Mouse (Mus musculus) frontal cortex, adult 2 months (tissue): ENCODE measurements around the gene Nck1. TPM values are rescaled to one million over a fixed set of nuclear protein-coding genes. Genes with fewer than 3 reads are reported as not detected.

Experiments
- DNase-seq, 2 experiments: peaks; one replicate each; pipeline ENCODE4 v3.0.0; 2022; ENCODE audit warnings: low spot score in 1 of 2; ENCODE audit errors: extremely low spot score in 1 of 2
- polyA plus RNA-seq: library from polyadenylated mRNA; depleted of rRNA; stranded (reverse); fragments of >200 nt; gene quantifications from 2 replicates; pipeline ENCODE4 v1.2.3, GENCODE M21; 2012

The Nck1 gene
- polyA plus RNA-seq, 1 experiment, result 31.8 TPM

- peak in 1 of 2 experiments; percentile 22 for DNase-seq
These were observed 10.2 kb downstream of the Nck1 start for GRCm38 (mm10) chr9:100535618-100536262.

- no peak for DNase-seq
These were observed 11.2 kb downstream of the Nck1 start for GRCm38 (mm10) chr9:100534686-100535085.

DNA sequence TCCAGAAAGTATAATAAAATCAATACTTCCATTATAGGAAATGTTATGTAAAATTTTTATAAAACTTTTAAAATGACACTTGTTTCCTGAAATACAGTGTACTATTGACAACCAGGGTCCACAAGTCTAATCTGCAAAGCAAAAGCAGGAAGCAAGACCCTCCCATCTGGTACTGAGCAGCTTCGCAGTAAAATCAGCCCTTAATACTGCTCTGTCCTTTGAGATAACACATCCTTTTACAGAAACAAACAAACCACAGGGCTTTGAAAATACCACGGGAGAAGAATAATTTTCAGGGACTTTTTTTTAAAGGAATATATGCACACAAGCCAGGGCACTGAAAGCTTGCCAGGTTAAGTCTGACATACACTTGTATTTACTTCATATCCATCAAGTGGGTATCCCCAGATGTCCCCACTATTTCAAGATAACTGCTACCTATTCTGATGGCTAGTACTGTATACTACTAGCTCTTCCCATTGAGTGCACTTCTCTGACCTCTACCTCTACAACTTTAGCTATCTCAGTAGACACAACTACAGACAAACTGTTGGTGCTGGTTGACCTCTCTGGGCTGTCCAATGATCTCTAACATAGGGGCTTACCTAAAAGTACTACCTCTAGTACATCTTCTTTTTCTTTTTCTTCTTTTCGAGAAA lies 13.0 kb downstream of the Nck1 start:
- no peak for DNase-seq

DNA sequence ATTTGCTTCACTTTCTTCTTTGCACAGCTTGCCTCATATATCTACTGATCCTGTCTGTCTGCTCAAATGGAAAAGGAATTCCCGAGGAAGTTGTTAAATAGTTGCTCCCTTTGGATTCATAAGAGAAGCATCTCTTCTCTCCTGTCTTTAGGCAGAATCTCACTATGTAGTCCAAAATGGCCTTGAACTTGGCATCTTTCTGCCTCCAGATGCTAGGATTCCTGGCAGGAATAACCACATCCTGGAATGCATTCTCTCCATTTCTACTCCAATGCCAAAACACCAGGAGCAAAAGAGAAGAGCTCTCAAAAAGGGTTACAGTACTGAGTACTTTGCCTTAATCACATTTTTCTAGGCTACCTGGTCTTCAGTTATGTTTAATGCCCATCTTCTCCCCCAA lies 14.6 kb downstream of the Nck1 start:
- DNase-seq, result no peak

DNA sequence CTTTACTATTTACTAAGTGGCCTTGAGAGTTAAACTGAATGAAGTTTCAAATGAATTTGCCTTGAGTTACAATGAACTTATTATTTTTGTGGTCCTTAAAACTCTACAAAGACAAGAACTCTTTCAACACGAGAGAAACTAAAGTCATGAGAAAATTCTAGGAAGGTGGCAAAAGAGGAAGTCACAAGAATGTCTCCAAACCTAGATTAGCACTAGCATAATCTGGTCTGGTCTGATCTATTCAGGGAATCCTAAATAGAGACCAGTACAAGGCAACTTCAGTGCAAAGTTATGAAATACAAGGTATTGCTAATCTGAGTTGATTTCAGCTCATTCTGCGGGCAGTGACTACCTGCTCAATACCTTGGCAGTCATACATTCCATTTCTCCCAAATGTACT lies 20.7 kb downstream of the Nck1 start:
- DNase-seq, result no peak

DNA sequence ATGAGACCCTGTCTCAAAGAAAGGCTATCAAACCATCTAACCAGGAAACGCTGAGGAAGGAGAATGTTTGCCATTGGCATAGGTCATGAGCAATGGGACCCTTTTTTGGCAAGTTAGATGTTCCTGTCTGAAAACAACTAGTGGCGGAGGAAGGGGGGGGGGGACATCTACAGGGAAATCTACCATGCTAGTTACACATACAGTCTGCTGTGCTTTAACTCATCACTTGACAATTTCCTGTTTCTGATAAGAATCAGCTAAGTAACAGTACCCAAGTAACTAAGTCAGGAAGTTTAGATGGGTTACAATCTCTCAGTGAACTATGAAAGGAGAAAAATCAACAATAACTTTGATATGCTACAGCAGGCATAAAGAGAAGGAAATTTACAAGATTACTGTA lies 23.9 kb downstream of the Nck1 start:
- DNase-seq, result no peak

DNA sequence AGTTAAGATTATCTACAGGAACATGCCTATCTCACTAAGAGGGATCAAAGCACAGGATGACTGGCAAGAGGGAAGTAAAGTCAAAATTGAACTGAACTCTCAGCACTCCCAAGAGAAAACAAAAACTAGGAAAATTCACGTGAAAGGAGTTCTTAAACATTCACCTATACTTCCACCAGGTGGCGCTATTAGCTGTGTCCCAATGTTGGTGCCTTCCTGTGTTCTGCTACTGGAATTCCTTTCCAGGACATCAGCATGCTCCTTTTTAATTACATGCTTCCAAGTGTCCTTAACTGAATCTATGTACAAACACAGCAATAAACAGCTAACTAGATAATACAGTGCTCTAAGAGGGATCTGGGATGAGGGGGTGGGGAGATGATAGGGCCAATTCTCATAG lies 25.3 kb downstream of the Nck1 start:
- peak; percentile 14 to 79 for DNase-seq

- peak in 1 of 2 experiments; percentile 12 for DNase-seq
These were observed 25.9 kb downstream of the Nck1 start for GRCm38 (mm10) chr9:100520012-100520411.

DNA sequence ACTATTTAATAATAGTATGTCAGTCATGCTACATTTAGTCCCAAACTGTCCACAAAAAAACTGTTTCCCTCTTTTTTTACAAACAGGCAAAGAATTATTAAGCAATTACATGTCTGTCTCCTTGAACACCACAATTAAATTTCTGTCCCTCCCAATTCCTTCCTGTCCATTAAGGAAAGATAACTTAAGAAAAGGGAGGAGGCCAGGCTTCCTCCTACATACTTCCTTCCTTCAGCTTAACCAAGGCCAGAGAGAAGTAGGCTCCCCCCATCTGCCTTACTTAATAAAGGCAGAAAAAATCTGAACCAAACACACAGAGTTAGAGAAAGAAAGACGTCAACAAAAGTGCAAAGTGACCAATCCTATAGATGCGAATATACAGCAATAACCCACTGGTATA lies 38.4 kb downstream of the Nck1 start:
- DNase-seq, result no peak

GRCm38 (mm10) chr9:100506652-100507051 lies 39.3 kb downstream of the Nck1 start:
- DNase-seq, result no peak

DNA sequence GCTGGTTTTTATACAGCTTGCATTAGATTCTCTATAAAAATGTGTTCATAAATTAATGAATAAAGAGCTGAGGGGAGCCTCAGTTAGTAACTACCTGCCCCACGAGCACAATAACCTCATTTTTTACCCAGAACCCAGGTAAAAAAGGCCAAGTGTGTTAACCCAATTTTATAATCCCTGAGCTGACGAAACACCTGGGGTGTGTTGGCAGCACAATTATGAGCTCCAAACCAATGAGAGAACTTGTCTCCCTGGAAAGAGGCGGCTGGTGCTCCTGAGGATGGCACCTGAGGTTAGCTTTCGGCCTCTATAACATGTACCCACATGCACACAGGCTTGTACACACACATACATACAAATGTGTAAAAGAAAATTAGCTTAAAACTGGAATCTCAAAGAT lies 40.4 kb downstream of the Nck1 start:
- DNase-seq, result no peak

DNA sequence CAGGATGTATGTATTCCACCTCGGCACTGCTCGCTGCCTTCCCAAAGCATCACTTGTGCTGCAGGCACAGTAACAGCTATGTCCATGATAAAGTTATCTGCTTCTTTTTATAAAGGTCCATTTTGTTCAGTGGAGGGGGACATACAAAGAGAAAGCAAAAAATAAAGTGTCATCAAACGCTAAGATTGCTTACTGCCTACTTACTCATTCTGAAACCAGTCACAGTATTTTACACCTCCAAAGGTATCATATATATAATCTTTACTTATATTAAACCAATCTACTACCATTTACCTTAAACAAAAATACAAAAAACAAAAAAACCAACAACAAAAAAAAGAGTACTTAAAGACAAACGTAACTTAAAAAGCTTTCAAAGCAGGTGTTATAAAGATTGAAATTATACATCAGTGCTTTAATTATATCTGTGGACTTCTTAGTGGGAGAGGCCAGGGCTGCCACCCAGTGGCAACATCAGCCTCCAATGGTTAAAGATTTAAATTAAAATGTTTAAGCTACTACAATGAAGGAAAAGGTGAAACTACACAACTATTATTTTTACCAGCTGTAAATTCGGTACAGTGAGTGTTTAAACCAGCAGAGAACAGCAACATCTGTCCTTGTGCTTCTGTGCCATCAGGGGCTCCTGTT lies 52.2 kb downstream of the Nck1 start:
- no peak for DNase-seq

DNA sequence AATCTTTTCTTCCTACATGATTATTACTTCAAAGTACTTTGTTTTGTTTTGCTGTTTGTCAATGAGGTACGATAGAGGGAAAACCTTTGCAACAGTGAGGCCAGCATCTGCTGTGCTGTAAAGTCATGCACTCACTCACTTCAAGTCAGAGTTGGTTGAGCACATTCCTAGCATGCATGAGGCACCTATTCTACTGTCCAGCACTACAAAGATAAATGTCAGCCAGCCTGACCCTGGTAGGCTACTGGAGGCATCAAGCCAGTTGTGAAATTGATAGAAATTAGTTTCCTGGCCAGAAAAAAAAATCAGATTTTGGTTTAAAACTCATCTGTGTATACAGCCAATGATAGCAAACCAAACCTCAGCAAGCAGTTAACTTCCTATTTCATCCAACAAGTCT lies 54.5 kb downstream of the Nck1 start:
- DNase-seq, result no peak

GRCm38 (mm10) chr9:100488969-100489368 lies 57.0 kb downstream of the Nck1 start:
- no peak for DNase-seq

GRCm38 (mm10) chr9:100488056-100488713 lies 57.7 kb downstream of the Nck1 start:
- DNase-seq, result no peak

GRCm38 (mm10) chr9:100486431-100486830 lies 59.5 kb downstream of the Nck1 start, which contains the start of gene Il20rb:
Gene Il20rb (minus strand): TSS chr9:100486788.
- no peak for DNase-seq

DNA sequence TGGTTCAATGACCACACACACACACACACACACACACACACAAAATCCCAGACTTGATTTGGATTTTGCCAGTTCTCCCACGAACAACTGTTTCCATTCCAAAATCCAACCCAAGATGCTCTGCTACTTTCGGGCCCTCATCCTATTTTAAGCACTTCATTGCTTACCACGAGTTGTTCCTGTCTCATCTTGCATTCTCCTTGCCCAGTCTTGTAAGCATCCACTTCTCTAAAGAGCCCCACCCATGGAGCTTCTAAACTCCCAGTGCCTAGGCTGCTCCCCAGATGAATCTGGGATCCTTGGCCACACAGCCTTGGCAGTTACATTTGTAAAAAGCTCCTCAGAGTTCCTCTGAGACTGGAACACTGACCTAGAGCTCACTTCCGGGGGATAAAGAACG lies 62.6 kb downstream of the Nck1 start:
- DNase-seq, result no peak

DNA sequence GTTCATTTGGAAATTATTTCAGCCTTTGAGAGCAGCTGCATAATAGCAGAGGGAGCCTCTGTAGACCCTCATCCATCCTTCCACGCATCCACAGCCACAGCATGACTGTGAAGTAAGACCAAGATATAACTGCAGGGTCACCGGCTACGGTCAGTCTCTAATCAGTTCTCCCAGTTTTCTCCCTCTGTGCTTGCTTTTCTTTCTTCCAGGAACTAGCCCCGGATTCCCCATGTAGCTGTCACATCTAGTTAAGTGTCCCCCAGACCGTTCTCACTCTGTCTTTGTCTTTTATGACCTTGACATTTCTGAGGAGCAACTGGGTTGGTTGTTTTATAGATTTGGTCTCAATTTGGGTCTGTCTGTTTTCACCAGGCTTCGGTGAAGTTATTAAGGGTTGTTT lies 64.3 kb downstream of the Nck1 start:
- no peak for DNase-seq

- no peak for DNase-seq
These were observed 71.9 kb downstream of the Nck1 start for GRCm38 (mm10) chr9:100474056-100474455.

DNA sequence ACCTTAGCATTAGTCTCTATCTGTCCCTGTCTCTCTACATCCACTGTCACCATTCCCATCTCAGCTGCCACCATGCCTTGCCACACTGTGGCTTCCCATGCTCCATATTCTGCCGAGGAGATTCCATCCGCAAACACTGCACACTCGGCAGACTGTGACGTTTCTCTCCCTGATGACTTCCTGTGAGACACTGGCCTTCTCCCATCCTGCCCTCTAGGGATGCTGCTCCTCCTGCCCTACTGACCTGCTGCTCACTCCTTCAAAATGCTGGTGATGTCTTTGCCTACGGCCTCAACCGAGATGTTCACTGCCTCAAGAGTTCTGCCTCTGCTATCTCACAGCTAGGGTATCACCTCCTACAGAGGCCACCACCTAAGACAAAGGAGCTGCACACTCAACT lies 72.6 kb downstream of the Nck1 start:
- no peak for DNase-seq

- no peak for DNase-seq
These were observed 73.0 kb downstream of the Nck1 start for GRCm38 (mm10) chr9:100472931-100473330.

GRCm38 (mm10) chr9:100471605-100471953 lies 74.4 kb downstream of the Nck1 start:
- no peak for DNase-seq
